Mouse (Mus musculus): Measurements from ENCODE around the gene Pidd1. TPM values are rescaled to one million over a fixed set of nuclear protein-coding genes. Genes with fewer than 3 reads are reported as not detected.
"Not testable (repeated sequence)": the region's sequence is repeated elsewhere in the genome, so short reads cannot be mapped to it uniquely, and the experiment has no call there.

Gene Pidd1
- total RNA-seq, 2 experiments from 2014 or later = 2.4 to 7.3 TPM

GRCm38 (mm10) chr7:141457986-141458660 is 14.3 kb upstream of the Pidd1 start:
- DNase-seq = peak; percentile 74

GRCm38 (mm10) chr7:141457236-141457635 is 13.4 kb upstream of the Pidd1 start:
- peak; percentile 19 for DNase-seq

DNA sequence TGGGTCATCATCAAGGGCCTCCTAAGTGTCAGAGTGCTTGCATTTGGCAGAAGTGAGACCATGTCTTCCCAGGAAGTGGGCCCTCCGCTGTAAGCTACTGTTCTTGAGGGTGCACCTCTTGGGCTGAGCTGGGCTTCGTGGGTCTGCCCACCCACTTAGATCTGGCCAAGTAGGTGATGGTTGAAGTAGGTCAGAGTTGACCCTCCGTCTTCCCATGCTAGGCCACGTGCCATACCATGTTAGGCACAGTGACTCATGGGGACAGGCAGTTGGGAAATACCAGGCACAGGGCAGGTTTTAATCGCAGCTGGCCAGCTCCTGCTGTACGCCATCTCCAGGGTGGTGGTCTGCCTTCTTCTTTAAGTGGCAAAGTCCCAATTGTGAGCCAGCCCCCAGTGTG is 12.9 kb upstream of the Pidd1 start:
- peak; percentile 75 for DNase-seq

GRCm38 (mm10) chr7:141455610-141456314 is 11.9 kb upstream of the Pidd1 start:
- DNase-seq = peak; percentile 85

DNA sequence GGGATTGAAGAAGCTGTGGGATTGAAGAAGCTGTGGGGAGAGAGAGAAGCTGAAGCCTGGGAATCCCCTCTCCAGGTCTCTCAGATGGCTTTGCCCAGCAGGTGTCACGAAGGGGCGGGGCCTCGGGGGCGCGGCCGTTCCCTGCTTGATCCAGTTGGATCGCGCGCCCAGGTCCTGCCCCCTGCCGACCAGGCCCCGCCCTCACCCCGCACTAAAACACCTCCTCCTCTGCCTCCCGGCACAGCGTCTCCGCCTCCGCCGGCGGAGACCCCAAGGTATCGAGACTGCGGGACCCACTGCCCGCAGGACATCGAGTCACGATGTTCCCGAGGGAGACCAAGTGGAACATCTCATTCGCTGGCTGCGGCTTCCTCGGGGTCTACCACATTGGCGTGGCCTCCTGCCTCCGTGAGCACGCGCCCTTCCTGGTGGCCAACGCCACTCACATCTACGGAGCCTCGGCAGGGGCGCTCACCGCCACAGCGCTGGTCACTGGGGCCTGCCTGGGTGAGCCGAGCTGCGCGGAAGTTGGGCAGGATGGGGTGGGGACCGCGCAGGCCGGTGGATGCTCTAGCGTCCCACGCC is 11.2 kb upstream of the Pidd1 start, which contains the start of gene Pnpla2:
Gene Pnpla2, plus strand, starts transcription at position 232 of the 585 bp plus-strand sequence.
- peak; percentile 98 for DNase-seq

DNA sequence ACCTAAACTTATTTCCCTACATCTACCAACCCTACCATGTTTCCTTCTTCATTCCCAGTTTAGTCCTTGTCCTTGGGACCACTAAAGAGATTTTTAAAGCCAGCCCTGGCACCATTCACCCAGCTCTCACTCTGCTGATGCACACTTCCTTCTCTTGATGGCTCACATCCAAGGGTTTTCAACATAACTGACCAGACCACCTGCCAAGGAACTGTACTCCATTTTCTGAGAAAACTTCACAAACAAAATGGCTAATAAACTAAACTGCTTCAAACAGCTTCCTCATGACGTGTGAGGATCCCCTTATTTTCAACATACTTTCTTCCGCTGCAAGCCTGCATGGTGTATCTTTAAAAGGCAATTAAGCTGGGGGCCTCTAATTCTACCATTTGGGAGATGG is 9.8 kb upstream of the Pidd1 start:
- peak; percentile 16 for DNase-seq

- peak; percentile 65 for DNase-seq
Observed at GRCm38 (mm10) chr7:141451928-141452327, 8.1 kb upstream of the Pidd1 start.

DNA sequence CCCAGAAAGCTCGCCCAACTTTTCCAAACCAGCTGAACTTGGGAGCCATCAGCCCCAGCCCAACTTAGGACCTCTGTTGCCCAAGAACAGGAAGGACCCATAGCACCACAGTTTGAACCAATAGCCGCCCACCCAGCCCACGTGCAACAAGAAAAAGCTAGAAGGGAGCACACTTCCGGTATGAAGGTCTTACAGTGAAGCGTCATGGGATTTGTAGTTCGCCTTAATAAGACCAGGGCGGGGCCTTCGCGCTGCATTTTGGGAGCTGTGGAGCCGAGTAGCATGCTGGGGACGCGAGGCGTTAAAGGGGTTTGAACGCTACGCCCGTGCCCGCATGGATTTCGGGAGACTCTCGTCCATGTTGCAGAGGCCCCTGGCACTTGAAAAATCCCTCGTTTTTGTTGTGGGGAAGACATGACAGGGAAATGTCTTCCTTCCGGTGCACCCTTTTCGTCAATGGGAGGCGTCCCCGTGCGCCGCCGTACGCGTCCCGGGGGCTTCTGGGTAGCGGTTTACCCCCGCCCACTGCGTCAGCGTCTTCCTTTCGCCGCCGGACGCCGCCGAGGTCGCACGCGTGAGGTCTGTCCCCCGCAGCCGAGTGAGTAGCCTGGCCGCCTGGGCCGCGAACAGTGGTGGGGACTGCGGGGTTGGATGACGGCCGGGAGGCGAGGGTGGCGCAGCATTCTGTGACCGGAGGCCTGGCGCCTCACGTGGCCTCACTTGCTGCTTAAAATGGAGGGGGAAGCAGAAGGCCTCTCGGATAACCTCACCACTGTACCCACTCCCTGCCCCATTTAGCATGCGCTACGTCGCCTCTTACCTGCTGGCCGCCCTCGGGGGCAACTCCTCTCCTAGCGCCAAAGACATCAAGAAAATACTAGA is 3.5 kb upstream of the Pidd1 start, which contains the start of gene Rplp2:
Gene Rplp2, plus strand, starts transcription at position 261 of the 882 bp plus-strand sequence.
- DNase-seq = peak; percentile 96

DNA sequence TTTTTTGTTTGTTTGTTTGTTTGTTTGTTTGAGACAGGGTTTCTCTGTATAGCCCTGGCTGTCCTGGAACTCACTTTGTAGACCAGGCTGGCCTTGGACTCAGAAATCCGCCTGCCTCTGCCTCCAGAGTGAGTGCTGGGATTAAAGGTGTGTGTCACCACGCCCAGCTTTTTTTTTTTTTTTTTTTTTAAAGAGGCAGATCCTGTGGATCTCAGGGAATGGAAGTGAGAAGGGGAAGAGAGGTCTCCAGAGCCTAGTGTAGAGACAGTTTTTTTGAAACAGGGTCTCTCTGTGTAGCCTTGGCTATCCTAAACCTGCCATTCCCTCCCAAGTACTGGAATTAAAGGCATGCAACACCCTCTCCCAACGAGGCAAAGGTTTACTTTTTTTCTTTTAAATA is 2.5 kb upstream of the Pidd1 start:
- DNase-seq = not testable (repeated sequence)

DNA sequence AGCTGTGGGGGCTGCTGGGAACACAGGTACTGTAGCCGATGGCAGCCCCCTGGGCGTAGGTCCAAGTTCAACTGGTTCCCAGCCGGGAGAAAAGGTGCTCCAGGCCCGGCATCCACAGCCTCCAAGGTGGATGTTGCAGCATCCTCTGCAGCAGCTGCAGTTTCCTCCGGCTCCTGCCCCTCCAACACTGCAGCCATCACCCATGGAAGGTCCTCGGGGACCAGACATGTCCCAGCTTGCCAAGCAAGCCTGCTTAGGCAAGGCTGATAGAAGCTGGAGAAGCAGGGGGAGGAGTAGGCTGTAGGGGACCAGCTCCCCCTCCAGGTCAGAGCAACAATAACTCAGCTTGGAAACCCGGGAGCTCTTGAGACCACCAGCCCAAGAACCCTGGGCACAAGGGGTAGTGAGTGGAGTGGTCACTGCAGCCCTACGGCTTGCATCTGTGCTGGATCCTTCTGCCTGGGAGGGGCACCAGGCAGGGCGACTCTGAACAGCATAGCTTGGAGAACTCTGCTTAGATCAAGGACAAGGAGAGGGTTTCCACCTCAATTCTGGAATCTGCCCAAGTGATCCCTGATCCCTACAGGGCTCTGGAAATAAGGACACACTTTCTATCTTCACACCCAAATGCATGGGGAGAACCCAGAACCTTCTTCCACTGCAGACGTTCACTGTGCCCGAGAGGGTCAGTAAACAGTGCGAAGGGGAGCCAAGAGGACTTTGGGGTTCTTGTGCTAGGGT is 574 bp downstream of the Pidd1 start:
- DNase-seq = peak; percentile 52

- DNase-seq = no peak
Observed at GRCm38 (mm10) chr7:141442199-141442598, 1.6 kb downstream of the Pidd1 start.

GRCm38 (mm10) chr7:141441460-141441859 is 2.4 kb downstream of the Pidd1 start:
- DNase-seq = no peak

- peak; percentile 78 for DNase-seq
Observed at GRCm38 (mm10) chr7:141440613-141441012, 3.2 kb downstream of the Pidd1 start.

DNA sequence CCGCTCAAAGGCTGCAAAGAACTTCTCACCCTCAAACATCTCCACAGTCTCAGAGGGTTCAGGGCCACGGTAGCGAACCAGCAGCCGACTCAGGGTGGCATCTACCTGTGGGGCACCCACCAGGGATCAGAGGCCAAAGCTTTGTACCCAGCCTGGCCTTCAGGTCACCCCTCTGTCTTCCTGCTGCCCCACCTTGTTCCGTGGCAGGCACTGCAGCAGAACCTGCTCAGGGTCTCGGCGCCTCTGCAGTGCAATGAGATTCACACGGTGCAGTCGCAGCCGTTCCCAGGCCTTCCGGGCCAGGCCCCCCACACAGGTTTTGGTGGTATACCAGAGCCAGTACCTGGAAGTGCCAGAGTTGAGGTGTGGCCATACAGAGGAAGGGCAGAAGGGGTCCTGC is 4.0 kb downstream of the Pidd1 start:
- no peak for DNase-seq

DNA sequence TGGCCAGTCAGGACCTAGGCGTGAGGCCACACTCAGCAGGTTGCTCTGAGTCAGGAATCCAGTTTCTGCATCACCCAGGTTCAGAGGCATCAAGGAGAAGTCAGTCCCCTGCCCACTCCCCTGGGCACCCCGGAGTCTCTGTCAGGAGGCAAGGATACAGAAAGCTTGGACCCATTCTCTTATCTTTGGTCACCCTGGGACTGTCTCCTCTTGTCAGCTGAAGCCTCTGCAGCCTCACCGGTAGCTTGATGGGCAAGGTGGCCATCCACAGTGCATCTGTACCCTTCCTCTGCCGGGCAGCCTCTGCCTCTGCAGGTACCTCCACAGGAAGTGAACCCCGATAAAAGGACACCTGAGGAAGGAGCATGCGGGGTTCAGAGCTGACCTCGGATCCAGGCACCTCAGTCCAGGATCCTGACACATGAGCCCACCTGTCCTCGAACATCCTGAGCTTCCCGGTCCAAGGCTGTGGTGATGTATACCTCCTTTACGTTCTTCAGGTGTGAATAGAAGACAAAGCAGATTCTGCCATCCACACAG is 4.6 kb downstream of the Pidd1 start:
- no peak for DNase-seq

DNA sequence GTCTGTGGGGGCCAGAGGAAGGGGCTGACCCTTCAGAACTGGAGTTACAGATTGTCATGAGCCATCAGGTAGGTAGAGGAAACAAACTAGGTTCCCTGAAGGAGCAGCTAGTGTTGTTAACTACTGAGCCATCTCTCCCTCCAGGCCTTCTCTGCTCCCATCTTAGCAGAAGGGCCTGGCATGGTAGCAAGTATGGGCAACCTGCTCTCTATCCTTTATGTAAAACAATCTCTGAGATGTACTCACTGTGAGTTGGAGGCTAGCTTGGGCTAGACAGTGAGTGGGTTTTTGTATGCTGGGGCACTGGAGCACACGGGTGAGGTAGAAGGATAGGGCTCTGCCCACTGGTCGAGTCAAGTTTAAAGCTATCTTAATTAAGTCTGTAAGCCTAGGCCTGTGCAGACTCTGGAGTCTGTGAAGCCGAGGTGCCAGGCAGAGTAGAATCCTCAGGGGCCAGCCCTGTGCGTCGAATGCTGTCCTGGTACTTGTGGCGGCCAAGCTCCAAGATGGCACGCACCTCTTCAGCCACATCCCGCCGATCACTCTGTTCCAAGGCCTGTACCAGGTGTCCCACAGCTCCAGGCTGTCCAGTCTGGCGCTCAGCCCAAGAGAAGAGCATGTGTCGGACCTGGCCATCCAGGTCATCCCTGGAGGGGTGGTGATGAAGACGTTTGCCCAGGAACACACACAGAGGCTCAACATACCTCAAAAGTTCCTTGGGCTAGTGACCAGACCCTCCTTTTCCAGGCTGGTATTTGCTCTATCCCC is 5.4 kb downstream of the Pidd1 start:
- no peak for DNase-seq

DNA sequence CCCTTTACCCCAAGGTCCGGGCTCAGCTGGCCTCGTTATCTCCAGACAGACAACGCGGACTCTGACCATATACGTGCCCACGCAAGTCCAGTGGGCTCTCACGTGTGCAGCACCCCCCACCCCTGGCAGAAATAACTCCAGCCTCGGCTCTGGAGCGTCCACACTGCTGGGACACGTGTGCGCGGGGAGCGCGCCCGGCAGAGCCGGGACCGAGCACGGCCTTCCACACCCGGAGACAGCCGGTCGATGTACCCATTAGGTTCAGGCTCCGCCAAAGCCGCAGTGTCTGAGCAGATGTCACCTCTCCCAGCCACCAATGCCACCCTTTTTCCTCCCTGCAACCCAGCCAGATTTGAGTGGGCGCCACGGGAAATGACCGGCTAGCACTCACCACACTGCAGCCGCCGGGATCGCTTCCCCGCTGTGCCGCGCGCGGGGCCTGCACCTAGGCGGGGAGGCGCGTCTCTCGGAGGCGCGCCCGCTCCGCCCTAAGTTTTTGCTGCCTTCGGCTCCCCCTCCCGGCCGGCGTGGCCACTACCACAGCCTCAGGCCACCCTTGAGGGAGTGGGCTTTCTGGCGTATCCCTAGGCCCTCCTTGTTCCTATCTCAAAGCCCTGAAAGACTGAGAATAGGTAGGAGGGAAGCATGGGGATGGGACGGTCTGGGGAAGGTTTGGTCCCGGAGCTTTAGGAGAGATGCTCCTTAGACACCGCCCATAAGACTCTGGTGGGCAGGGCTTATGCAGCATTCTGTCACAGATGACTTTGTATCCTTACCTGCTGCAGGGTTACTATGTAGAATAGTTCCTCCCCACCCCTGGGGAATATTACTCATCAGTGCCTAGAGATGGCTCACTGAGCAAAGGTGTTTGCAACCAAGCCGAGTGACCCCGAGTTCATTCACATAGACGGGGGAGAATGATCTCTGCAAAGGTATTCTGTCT is 6.4 kb downstream of the Pidd1 start, which contains the start of gene Slc25a22:
Gene Slc25a22, minus strand, starts transcription at position 715 of the 943 bp plus-strand sequence.
- peak; percentile 90 for DNase-seq

- DNase-seq = no peak
Observed at GRCm38 (mm10) chr7:141436523-141436892, 7.3 kb downstream of the Pidd1 start.

GRCm38 (mm10) chr7:141435856-141436522 is 7.8 kb downstream of the Pidd1 start:
- no peak for DNase-seq
